Mouse (Mus musculus): ENCODE data around the gene Tspan17. TPM values are rescaled to one million over a fixed set of nuclear protein-coding genes. Genes with fewer than 3 reads are reported as not detected.

The Tspan17 gene
- polyA plus RNA-seq, 1 experiment from 2014 or later = 1.0 TPM

GRCm38 (mm10) chr13:54811476-54811875 lies 22.3 kb downstream of the Tspan17 start:
- 0 out of 2 replicates have a peak, but pooled peaks cover 2% of the 10 kb centered on the region for H3K27me3 ChIP-seq
- WGBS (ENCODE audit: insufficient replicate concordance) = 38% methylated on average over 7 of the region's 7 CpGs
- no peaks in the 10 kb centered on the region for H3K36me3 ChIP-seq (replicated peaks)
- H3K27ac ChIP-seq (replicated peaks) = no peak overlapping the region
- no peak overlapping the region for H3K4me2 ChIP-seq
- no peaks in the 10 kb centered on the region for H3K4me1 ChIP-seq (replicated peaks)
- H3K9ac ChIP-seq = no peak overlapping the region
- no peak for ATAC-seq (ENCODE audit: insufficient read depth)
- no peaks in the 10 kb centered on the region for H3K9me3 ChIP-seq (replicated peaks)
- H3K4me3 ChIP-seq (replicated peaks) = no peak overlapping the region

- Histone ChIP-seq H3K27me3 (no peaks in the 10 kb centered on the region), H3K4me1 (replicated peaks) (no peaks in the 10 kb centered on the region), H3K4me2 (no peak overlapping the region), H3K9ac (no peak overlapping the region), H3K36me3 (replicated peaks) (no peaks in the 10 kb centered on the region), H3K27ac (replicated peaks) (no peak overlapping the region), H3K9me3 (replicated peaks) (no peaks in the 10 kb centered on the region), H3K4me3 (replicated peaks) (no peak overlapping the region)
- WGBS (ENCODE audit: insufficient replicate concordance) = 62% methylated on average over 9 of the region's 9 CpGs
- no peak for ATAC-seq (ENCODE audit: insufficient read depth)
These were observed 24.2 kb downstream of the Tspan17 start for GRCm38 (mm10) chr13:54813381-54813780.

- Histone ChIP-seq H3K9me3 (replicated peaks) (no peaks in the 10 kb centered on the region), H3K27me3 (no peaks in the 10 kb centered on the region), H3K27ac (replicated peaks) (no peak overlapping the region), H3K9ac (no peak overlapping the region), H3K36me3 (replicated peaks) (no peaks in the 10 kb centered on the region), H3K4me1 (replicated peaks) (no peaks in the 10 kb centered on the region), H3K4me3 (replicated peaks) (no peak overlapping the region), H3K4me2 (no peak overlapping the region)
- no peak for ATAC-seq (ENCODE audit: insufficient read depth)
- 37% methylated on average over 17 of the region's 17 CpGs for WGBS (ENCODE audit: insufficient replicate concordance)
These were observed 29.4 kb downstream of the Tspan17 start for GRCm38 (mm10) chr13:54818399-54819254.

- no peak overlapping the region for H3K9ac ChIP-seq
- H3K4me3 ChIP-seq (replicated peaks) = no peak overlapping the region
- 67% methylated on average over 4 of the region's 4 CpGs for WGBS (ENCODE audit: insufficient replicate concordance)
- H3K36me3 ChIP-seq (replicated peaks) = no peaks in the 10 kb centered on the region
- no peak overlapping the region for H3K27ac ChIP-seq (replicated peaks)
- peaks cover 8% of the 10 kb centered on the region; the same call in 1 of the 2 replicates for H3K27me3 ChIP-seq
- H3K9me3 ChIP-seq (replicated peaks) = no peaks in the 10 kb centered on the region
- H3K4me1 ChIP-seq (replicated peaks) = no peaks in the 10 kb centered on the region
- no peak for ATAC-seq (ENCODE audit: insufficient read depth)
- no peak overlapping the region for H3K4me2 ChIP-seq
These were observed 31.9 kb downstream of the Tspan17 start for GRCm38 (mm10) chr13:54821106-54821505.

DNA sequence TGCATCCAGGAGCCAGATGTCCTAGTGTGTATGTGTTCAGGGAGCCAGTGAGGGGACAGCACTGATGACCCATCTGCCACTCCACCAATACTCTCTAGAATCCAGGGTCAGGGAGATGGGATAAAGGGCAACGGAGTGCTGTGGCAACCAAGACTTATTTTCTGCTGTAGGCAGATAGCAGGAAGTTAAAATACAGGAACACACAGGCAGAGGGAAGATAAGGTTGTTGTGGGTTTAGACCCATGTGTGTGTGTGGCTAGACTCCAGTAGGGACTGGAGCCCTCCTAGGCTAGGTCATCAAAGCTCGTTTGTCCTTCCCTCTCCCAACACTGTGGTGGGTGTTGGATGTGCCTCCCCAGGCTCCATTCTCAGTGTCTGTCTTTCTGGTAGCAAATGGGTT lies 32.8 kb downstream of the Tspan17 start:
- ATAC-seq (ENCODE audit: insufficient read depth) = no peak
- Histone ChIP-seq H3K4me2 (no peak overlapping the region), H3K4me1 (replicated peaks) (no peaks in the 10 kb centered on the region), H3K9me3 (replicated peaks) (no peaks in the 10 kb centered on the region), H3K9ac (no peak overlapping the region), H3K27me3 (peaks cover 8% of the 10 kb centered on the region; the same call in 1 of the 2 replicates), H3K4me3 (replicated peaks) (no peak overlapping the region), H3K36me3 (replicated peaks) (no peaks in the 10 kb centered on the region), H3K27ac (replicated peaks) (no peak overlapping the region)
- WGBS (ENCODE audit: insufficient replicate concordance) = 9% methylated on average over 2 of the region's 2 CpGs

DNA sequence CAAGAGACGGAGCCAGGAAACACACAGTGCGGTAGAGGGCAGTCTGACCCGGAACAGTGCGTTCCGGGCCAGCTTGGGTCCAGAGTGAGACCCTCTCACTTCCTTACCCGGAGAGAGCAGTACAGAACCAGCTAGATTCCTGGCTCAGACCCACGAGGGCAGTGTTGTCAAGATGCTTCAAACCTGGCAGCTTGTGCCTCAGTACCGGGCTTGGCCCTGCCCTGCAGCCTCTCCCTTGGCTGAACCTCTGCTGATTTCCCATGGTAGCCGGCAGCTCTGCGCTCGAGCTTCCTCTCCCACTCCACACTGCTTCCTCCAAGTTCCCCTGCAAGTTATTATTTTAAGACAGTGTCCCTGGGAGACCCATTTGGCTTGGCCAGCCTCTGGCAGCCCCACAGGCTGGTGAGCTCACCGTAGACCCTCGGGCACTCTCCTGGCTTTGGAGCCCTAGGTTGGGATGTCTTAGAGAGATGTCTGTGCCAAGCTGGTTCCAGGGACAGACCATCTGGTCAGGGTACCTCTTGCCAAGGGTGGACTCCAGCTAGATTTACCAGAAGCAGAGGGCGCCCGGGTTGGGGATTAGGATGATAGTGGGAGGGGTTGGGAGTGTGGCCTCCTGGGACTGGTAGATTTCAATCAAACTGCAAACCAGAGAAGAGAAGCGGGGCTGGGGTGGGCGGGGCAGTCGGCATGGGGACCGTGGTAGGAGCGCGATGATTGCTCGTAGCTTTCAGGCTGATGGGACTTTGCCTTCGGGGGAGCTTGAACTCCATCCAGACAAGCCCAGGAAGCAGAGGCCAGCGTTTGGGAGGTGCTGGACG lies 35.1 kb downstream of the Tspan17 start:
- Histone ChIP-seq H3K4me2 (peak overlapping the region; percentile 18), H3K4me1 (replicated peaks) (no peaks in the 10 kb centered on the region), H3K36me3 (replicated peaks) (no peaks in the 10 kb centered on the region), H3K27me3 (peaks cover 8% of the 10 kb centered on the region; the same call in 1 of the 2 replicates), H3K9ac (no peak overlapping the region), H3K27ac (replicated peaks) (no peak overlapping the region), H3K9me3 (replicated peaks) (no peaks in the 10 kb centered on the region), H3K4me3 (replicated peaks) (no peak overlapping the region)
- 15% methylated on average over 25 of the region's 25 CpGs for WGBS (ENCODE audit: insufficient replicate concordance)
- ATAC-seq (ENCODE audit: insufficient read depth) = no peak

DNA sequence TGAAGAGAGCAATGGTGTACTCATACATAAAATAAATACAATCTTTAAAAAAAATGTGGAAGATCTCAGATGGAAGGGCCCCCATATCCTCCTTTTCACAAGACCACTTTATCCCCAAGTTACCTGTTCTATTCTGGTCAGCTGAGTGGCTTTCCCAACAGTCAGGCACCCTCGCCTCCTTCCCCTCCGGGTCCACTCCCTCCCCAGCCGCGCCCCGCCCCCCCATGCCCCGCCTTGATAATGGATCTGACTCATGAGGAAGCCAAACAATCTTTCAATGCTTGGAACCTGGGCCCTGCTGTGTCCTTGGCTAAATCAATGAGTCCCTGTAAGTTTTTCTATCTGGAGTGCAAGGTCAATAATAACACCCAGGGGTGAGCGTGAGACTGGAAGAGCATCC lies 38.8 kb downstream of the Tspan17 start:
- Histone ChIP-seq H3K4me2 (no peak overlapping the region), H3K9ac (no peak overlapping the region), H3K27ac (replicated peaks) (no peak overlapping the region), H3K4me1 (replicated peaks) (no peaks in the 10 kb centered on the region), H3K4me3 (replicated peaks) (no peak overlapping the region), H3K9me3 (replicated peaks) (no peaks in the 10 kb centered on the region), H3K36me3 (replicated peaks) (no peaks in the 10 kb centered on the region), H3K27me3 (peaks cover 8% of the 10 kb centered on the region; the same call in 1 of the 2 replicates)
- ATAC-seq (ENCODE audit: insufficient read depth) = no peak
- WGBS (ENCODE audit: insufficient replicate concordance) = 44% methylated on average over 7 of the region's 7 CpGs

DNA sequence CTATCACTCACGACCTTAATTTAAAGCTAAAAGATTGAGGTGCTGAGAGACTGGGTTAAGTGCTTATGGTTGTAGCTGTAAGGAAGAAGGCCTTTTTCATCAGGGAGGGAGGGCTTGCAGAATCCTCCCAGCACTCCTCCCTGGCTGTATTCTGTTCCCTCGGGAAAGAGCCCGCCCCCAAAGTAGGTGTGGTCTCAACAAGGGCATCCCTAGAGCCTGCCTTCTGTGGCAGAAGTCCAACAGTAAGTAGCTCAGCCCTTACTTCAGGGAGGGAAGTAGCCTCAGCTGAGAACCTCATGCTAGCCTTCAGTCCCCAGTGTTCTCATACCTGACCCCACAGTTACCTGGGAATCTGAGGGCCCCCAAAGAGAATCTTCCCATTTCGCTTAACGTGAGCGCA lies 39.3 kb downstream of the Tspan17 start:
- Histone ChIP-seq H3K36me3 (replicated peaks) (no peaks in the 10 kb centered on the region), H3K27ac (replicated peaks) (no peak overlapping the region), H3K4me2 (no peak overlapping the region), H3K4me1 (replicated peaks) (no peaks in the 10 kb centered on the region), H3K4me3 (replicated peaks) (no peak overlapping the region), H3K9ac (no peak overlapping the region), H3K27me3 (peaks cover 8% of the 10 kb centered on the region; the same call in 1 of the 2 replicates), H3K9me3 (replicated peaks) (no peaks in the 10 kb centered on the region)
- WGBS (ENCODE audit: insufficient replicate concordance) = 49% methylated on average over 6 of the region's 6 CpGs
- ATAC-seq (ENCODE audit: insufficient read depth) = no peak

- no peak for ATAC-seq (ENCODE audit: insufficient read depth)
- peaks cover 4% of the 10 kb centered on the region; the same call in 1 of the 2 replicates for H3K27me3 ChIP-seq
- H3K36me3 ChIP-seq (replicated peaks) = no peaks in the 10 kb centered on the region
- no peaks in the 10 kb centered on the region for H3K9me3 ChIP-seq (replicated peaks)
- no peak overlapping the region for H3K9ac ChIP-seq
- no peaks in the 10 kb centered on the region for H3K4me1 ChIP-seq (replicated peaks)
- no peak overlapping the region for H3K4me3 ChIP-seq (replicated peaks)
- no peak overlapping the region for H3K4me2 ChIP-seq
- H3K27ac ChIP-seq (replicated peaks) = no peak overlapping the region
- WGBS (ENCODE audit: insufficient replicate concordance) = 12% methylated on average over 13 of the region's 13 CpGs
These were observed 40.3 kb downstream of the Tspan17 start for GRCm38 (mm10) chr13:54829450-54829849.

- Histone ChIP-seq H3K4me3 (replicated peaks) (no peak overlapping the region), H3K4me1 (replicated peaks) (no peaks in the 10 kb centered on the region), H3K9me3 (replicated peaks) (no peaks in the 10 kb centered on the region), H3K9ac (no peak overlapping the region), H3K27me3 (peaks cover 2% of the 10 kb centered on the region; the same call in 1 of the 2 replicates), H3K36me3 (replicated peaks) (no peaks in the 10 kb centered on the region), H3K27ac (replicated peaks) (no peak overlapping the region), H3K4me2 (no peak overlapping the region)
- 63% methylated on average over 14 of the region's 14 CpGs for WGBS (ENCODE audit: insufficient replicate concordance)
- ATAC-seq (ENCODE audit: insufficient read depth) = no peak
These were observed 47.3 kb downstream of the Tspan17 start for GRCm38 (mm10) chr13:54836351-54837030.

GRCm38 (mm10) chr13:54837061-54837460 lies 47.9 kb downstream of the Tspan17 start:
- no peak overlapping the region for H3K9ac ChIP-seq
- H3K27ac ChIP-seq (replicated peaks) = no peak overlapping the region
- no peaks in the 10 kb centered on the region for H3K4me1 ChIP-seq (replicated peaks)
- WGBS (ENCODE audit: insufficient replicate concordance) = 51% methylated on average over 5 of the region's 5 CpGs
- H3K27me3 ChIP-seq = peaks cover 2% of the 10 kb centered on the region; the same call in 1 of the 2 replicates
- no peaks in the 10 kb centered on the region for H3K9me3 ChIP-seq (replicated peaks)
- ATAC-seq (ENCODE audit: insufficient read depth) = no peak
- no peak overlapping the region for H3K4me3 ChIP-seq (replicated peaks)
- H3K36me3 ChIP-seq (replicated peaks) = no peaks in the 10 kb centered on the region
- H3K4me2 ChIP-seq = no peak overlapping the region
